Mouse (Mus musculus) c-Kit-negative CD71-positive TER-119-positive erythroid progenitor cells, embryonic 14.5 days (primary cell): ENCODE results near the gene Cdh12.
"Not testable (repeated sequence)": the region's sequence is repeated elsewhere in the genome, so short reads cannot be mapped to it uniquely, and the experiment has no call there.

ENCODE experiments used
- DNase-seq: peaks from one replicate; pipeline ENCODE4 v3.0.0-alpha.2; 2013; ENCODE audit warnings: low read depth, low spot score

The Cdh12 gene

GRCm38 (mm10) chr15:21375460-21375859 lies 926.4 kb downstream of the Cdh12 start:
- DNase-seq: no peak

GRCm38 (mm10) chr15:21375871-21376270 lies 926.8 kb downstream of the Cdh12 start:
- no peak for DNase-seq

DNA sequence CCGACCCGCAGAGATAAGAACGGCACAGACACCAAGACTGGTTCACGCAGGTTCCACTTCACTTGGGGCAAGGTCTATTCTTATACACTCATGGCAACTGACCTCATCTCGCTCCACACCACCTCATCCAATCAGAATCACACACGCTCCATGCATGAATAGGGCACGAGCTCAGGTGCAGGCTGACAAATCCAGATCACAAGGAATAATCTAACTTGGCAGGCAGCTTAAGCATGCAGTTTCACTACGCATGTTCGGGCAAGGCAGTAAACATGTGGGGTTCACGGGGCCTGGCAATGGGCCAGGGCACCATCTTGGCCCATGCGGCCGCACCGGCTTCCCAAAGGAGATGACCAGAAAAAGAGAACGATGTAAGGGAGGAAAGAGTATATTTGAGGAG lies 942.4 kb downstream of the Cdh12 start:
- not testable (repeated sequence) for DNase-seq

GRCm38 (mm10) chr15:21393080-21393479 lies 944.0 kb downstream of the Cdh12 start:
- no peak for DNase-seq

GRCm38 (mm10) chr15:21405196-21405595 lies 956.1 kb downstream of the Cdh12 start:
- DNase-seq: no peak

GRCm38 (mm10) chr15:21407324-21408044 lies 958.4 kb downstream of the Cdh12 start:
- no peak for DNase-seq

GRCm38 (mm10) chr15:21437347-21437746 lies 988.3 kb downstream of the Cdh12 start:
- DNase-seq: no peak

DNA sequence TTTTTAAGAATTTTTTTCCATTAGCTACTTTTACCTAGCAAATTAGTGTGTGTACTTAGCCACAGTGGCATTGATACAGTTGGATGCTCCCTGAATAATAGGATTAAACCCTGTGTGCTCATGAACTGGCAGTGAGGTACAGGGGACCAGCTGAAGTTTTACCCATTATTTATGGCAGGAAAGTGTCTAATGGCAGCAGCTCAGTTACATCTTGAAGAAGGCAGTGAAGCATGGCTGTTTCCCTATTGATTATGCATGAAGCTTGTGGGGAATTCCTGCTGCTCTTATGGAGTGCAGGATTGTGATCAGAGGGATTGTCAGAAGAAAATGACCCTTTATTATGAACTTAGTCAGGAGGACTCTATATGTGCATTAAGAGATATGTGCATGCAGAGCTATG lies 988.9 kb downstream of the Cdh12 start:
- DNase-seq: no peak

DNA sequence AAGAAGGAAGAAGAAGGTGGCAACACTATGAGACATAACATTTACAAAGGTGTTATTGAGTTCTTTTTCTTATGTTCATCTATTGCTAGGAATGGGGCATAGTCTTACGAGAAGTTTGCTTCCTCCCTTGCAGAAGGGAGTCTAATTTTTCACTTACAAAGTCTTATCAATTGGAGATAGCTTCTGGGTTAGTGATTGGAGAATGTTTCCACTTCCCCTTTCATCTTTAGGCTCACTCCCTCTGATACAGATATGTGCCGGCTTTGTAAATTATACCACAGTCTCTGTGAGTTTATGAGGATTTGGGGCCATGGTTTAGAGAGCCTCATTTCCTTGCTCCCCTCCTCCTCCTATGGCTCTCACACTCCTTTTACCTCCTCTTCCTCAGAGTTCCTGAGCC lies 1009.0 kb downstream of the Cdh12 start:
- DNase-seq: no peak

DNA sequence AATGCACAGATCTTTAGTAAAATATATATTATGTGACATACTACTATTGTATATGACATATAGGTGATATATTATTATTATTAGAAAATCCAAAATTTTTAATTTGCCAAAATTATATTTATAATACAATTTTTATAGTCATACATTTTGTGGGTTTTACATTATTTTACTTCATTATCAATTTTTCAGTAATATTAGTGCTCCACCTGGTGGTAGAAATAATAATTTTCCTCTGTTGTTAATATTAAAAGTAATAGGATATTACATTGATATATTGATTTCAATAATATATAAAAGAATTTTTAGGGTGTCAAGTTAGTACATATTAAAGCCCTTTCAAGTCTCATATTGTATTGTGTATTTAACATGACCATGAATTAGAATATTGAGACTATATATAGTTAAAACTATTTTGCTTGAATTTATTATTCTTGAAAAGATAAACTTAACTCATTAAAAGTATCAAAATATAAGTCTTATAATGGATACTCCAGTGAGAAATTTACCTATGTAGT lies 1070.3 kb downstream of the Cdh12 start:
- no peak for DNase-seq

- no peak for DNase-seq
Observed at GRCm38 (mm10) chr15:21530804-21531203, 1081.7 kb downstream of the Cdh12 start.

DNA sequence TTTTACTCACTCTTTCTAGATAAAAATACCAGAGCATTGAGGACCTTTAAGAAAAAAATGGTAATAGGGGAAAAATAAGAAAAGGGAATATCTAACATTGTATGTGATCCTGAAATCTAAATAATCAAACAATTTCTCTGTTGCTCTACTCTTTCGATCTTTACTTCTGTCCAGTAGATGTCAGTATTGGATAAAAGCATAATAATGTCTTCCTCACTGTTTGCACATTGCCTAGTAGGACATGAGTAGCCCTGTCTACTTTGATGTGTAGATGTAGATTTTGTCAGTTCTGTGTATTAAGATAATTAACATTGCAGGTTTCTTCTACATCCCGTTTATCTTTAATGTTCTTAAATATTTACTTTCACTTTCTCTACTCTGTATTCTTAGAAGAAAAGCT lies 1087.8 kb downstream of the Cdh12 start:
- DNase-seq: no peak

GRCm38 (mm10) chr15:21544786-21545185 lies 1095.7 kb downstream of the Cdh12 start:
- DNase-seq: no peak

- DNase-seq: no peak
Observed at GRCm38 (mm10) chr15:21555981-21556380, 1106.9 kb downstream of the Cdh12 start.

DNA sequence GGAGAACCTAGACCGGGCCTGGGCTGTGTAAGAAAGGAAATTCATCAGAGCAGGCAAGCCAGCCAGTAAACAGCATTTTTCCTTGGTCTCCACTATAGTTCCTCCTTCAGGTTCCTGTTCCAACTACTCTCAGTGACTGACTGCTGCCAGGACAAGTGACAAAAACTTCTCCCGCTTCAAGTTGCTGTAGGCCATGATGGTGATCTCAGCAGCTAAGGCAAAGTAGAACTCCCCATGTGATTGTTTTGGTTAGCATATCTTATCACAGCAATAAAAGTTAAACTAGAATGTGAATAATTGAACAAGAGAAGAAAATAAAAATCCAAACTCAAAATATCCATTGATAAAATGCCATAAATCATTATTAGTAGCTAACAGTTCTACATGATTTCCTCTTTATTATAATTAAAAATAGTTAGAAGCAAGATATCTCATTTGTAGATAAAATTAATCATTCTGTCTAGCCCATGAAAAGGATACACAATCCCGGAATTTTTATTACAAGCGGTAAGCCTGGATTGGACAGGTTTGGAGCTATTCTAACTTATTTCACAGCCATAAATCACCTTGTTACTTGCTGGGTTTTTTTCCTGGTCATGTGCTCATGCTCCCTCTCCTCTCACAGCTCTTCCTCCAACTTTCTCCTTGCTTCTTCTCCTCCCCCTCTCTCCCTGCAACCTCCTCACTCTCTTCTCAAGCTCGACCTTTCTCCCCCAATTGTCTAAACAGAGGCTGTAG lies 1117.4 kb downstream of the Cdh12 start:
- no peak for DNase-seq

GRCm38 (mm10) chr15:21604510-21604909 lies 1155.4 kb downstream of the Cdh12 start:
- no peak for DNase-seq
